Mouse (Mus musculus) ovary, postnatal 36 days (tissue): Measurements from ENCODE around the gene Susd1.

ENCODE experiments used
- DNase-seq: peaks from one replicate; pipeline ENCODE4 v3.0.0; 2022; ENCODE audit warnings: low spot score, mixed read lengths

Susd1 gene

GRCm38 (mm10) chr4:59429128-59429527 is 9.3 kb downstream of the Susd1 start:
- DNase-seq, result no peak

- no peak for DNase-seq
Measured at GRCm38 (mm10) chr4:59426429-59426828, 12.0 kb downstream of the Susd1 start.

- no peak for DNase-seq
Measured at GRCm38 (mm10) chr4:59422808-59423207, 15.6 kb downstream of the Susd1 start.

- peak; percentile 31 for DNase-seq
Measured at GRCm38 (mm10) chr4:59422025-59422783, 16.2 kb downstream of the Susd1 start.

- DNase-seq, result no peak
Measured at GRCm38 (mm10) chr4:59421369-59421746, 17.1 kb downstream of the Susd1 start.

- DNase-seq, result no peak
Measured at GRCm38 (mm10) chr4:59420695-59421368, 17.6 kb downstream of the Susd1 start.

GRCm38 (mm10) chr4:59419211-59419610 is 19.2 kb downstream of the Susd1 start:
- DNase-seq, result no peak

- no peak for DNase-seq
Measured at GRCm38 (mm10) chr4:59413428-59413827, 25.0 kb downstream of the Susd1 start.

- DNase-seq, result no peak
Measured at GRCm38 (mm10) chr4:59411153-59411552, 27.3 kb downstream of the Susd1 start.

- DNase-seq, result no peak
Measured at GRCm38 (mm10) chr4:59407766-59408165, 30.7 kb downstream of the Susd1 start.

GRCm38 (mm10) chr4:59404375-59404774 is 34.1 kb downstream of the Susd1 start:
- DNase-seq, result no peak

- no peak for DNase-seq
Measured at GRCm38 (mm10) chr4:59400931-59401330, 37.5 kb downstream of the Susd1 start.

- DNase-seq, result no peak
Measured at GRCm38 (mm10) chr4:59399343-59399742, 39.1 kb downstream of the Susd1 start.

GRCm38 (mm10) chr4:59395528-59395927 is 42.9 kb downstream of the Susd1 start:
- DNase-seq, result no peak

- DNase-seq, result no peak
Measured at GRCm38 (mm10) chr4:59394155-59394554, 44.3 kb downstream of the Susd1 start.

GRCm38 (mm10) chr4:59388447-59389030 is 49.9 kb downstream of the Susd1 start:
- DNase-seq, result no peak

- DNase-seq, result no peak
Measured at GRCm38 (mm10) chr4:59387387-59388210, 50.8 kb downstream of the Susd1 start.

GRCm38 (mm10) chr4:59385254-59385895 is 53.1 kb downstream of the Susd1 start:
- DNase-seq, result no peak

- no peak for DNase-seq
Measured at GRCm38 (mm10) chr4:59383791-59384190, 54.6 kb downstream of the Susd1 start.

GRCm38 (mm10) chr4:59382131-59382530 is 56.3 kb downstream of the Susd1 start:
- DNase-seq, result no peak

GRCm38 (mm10) chr4:59381007-59381743 is 57.3 kb downstream of the Susd1 start:
- DNase-seq, result peak; percentile 57
